Mouse (Mus musculus) stomach, postnatal 0 days (tissue): ENCODE measurements around the gene Tm2d3.

ENCODE experiments used
- CTCF ChIP-seq: IDR thresholded peaks from 2 replicates; pipeline ENCODE4 v1.5.1; 2016; ENCODE audit warnings: antibody characterized with exemption, low read depth, mild to moderate bottlenecking, moderate library complexity
- EP300 ChIP-seq: optimal IDR thresholded peaks from 2 replicates; pipeline ENCODE3; 2016; ENCODE audit warnings: antibody characterized with exemption

DNA sequence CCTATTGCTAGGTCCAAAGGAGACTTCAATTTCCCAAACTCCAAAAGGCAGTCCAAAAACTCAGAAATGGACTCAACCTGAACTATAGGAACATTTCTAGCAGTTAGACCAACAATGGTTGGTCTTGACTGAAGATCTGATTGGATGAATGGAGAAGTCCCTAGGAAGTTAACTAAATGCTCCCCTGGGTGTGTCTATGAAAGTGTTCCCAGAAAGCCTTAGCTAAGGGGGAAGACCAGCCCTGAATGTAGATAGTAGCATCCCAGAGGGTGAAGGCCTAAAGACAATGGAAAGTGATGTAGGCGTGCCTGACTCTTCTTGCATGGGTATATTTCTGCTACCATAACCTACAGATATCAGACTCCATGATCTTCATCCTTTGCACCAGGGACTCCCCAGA, 17.5 kb downstream of the Tm2d3 start:
- TF ChIP-seq CTCF (no peak), EP300 (no peak)
